In the genomic region with DNA sequence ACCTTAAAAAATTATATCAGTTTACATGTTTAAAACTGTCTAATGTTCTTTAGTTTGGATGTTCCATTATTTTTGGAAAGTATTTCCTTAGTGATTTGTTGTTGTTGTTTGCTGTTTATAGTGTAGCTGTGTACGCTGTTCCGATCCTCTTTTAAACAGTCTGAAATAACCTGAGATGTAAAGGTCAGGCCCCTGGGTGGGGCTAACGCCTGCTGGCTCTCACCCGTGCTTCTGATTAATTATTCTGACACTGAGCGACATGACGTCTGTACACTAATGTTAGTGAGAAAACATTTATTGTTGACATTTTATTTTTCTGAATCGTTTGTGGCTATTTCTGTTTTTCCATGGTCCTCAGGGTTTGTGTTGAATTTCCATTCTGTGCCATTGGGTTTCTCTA, we compare ENCODE assay signal across 10 mouse cellular contexts. TPM values are rescaled to one million over a fixed set of nuclear protein-coding genes. Genes with fewer than 3 reads are reported as not detected.
DNase-seq lines count a peak whose midpoint lies in the region; ATAC-seq and TF ChIP-seq lines count a peak whose summit lies in the region.
"Had no signal": no experiment of that assay in that cellular context is flagged by ENCODE, and none has a peak within 500 bp of the region (broad histone marks: within the 10 kb centered on the region; RNA-seq: fewer than 3 reads in every experiment).

No protein-coding gene starts in this region.

- H3K4me1 ChIP-seq in heart, embryonic 10.5 days, result peaks cover 31% of the 10 kb centered on the region
- H3K4me1 ChIP-seq in G1E (ENCODE audit: insufficient read depth, low read depth, low read length), result peaks cover 46% of the 10 kb centered on the region
- H3K4me1 ChIP-seq in forebrain, postnatal 0 days (ENCODE audit: insufficient read depth), result peaks cover 19% of the 10 kb centered on the region
- H3K4me1 ChIP-seq in midbrain, embryonic 15.5 days, result peaks cover 41% of the 10 kb centered on the region

- H3K9me3 ChIP-seq in heart, embryonic 10.5 days, result no peaks in the 10 kb centered on the region
- no peaks in the 10 kb centered on the region; the same call in 1 of the 2 replicates for H3K9me3 ChIP-seq in G1E (replicated peaks)
- no peaks in the 10 kb centered on the region for H3K9me3 ChIP-seq in forebrain, postnatal 0 days (ENCODE audit: low read length)
- no peaks in the 10 kb centered on the region for H3K9me3 ChIP-seq in midbrain, embryonic 15.5 days

- peak; percentile 24 for DNase-seq in heart, adult 11 months
- no peak for DNase-seq in heart, embryonic 10.5 days (ENCODE audit: low spot score)
- peak; percentile 23 for DNase-seq in G1E (ENCODE audit: low spot score)
- no peak for DNase-seq in forebrain, postnatal 0 days
- DNase-seq in kidney, postnatal 14 days, result no peak
- no peak for DNase-seq in right cerebral cortex, postnatal 14 days
- no peak for DNase-seq in frontal cortex, postnatal 14 days (ENCODE audit: low spot score in 2 of 2)
- DNase-seq: gastrocnemius, postnatal 36 days had no signal

- H3K36me3 ChIP-seq in heart, embryonic 10.5 days, result no peaks in the 10 kb centered on the region
- peaks cover 20% of the 10 kb centered on the region for H3K36me3 ChIP-seq in G1E (replicated peaks)
- no peaks in the 10 kb centered on the region for H3K36me3 ChIP-seq in forebrain, postnatal 0 days (ENCODE audit: insufficient read depth)
- H3K36me3 ChIP-seq in midbrain, embryonic 15.5 days (replicated peaks), result no peaks in the 10 kb centered on the region

- H3K4me3 ChIP-seq in heart, embryonic 10.5 days, result no peak overlapping the region
- H3K4me3 ChIP-seq in G1E (ENCODE audit: low read depth, low read length), result no peak overlapping the region
- no peak overlapping the region for H3K4me3 ChIP-seq in forebrain, postnatal 0 days (ENCODE audit: low read depth, low read length)
- no peak overlapping the region for H3K4me3 ChIP-seq in midbrain, embryonic 15.5 days
- H3K4me3 ChIP-seq: erythroblast, embryonic 14.5 days had no signal

- H3K4me2 ChIP-seq in forebrain, postnatal 0 days (ENCODE audit: low read depth), result no peak overlapping the region
- no peak overlapping the region for H3K4me2 ChIP-seq in midbrain, embryonic 15.5 days

- WGBS in heart, embryonic 10.5 days, result 69% methylated on average over 7 of the region's 7 CpGs
- 18% methylated on average over 7 of the region's 7 CpGs for WGBS in forebrain, postnatal 0 days
- WGBS in midbrain, embryonic 15.5 days, result 22% methylated on average over 7 of the region's 7 CpGs

- H3K27ac ChIP-seq in heart, embryonic 10.5 days, result no peak overlapping the region
- H3K27ac ChIP-seq in forebrain, postnatal 0 days (ENCODE audit: low read depth, low read length), result peak overlapping the region; percentile 58
- peak overlapping the region; percentile 74 for H3K27ac ChIP-seq in midbrain, embryonic 15.5 days

- 0 out of 2 replicates have a peak overlapping the region, but pooled peaks have one; percentile 34 for H3K9ac ChIP-seq in forebrain, postnatal 0 days
- H3K9ac ChIP-seq in midbrain, embryonic 15.5 days, result no peak overlapping the region

- no peak for TF ChIP-seq CTCF in G1E (IDR thresholded peaks at IDR 0.05; ENCODE audit: low read depth, low read length)
- no peak for TF ChIP-seq CTCF in forebrain, postnatal 0 days (IDR thresholded peaks at IDR 0.05; ENCODE audit: low read depth)

- no peaks in the 10 kb centered on the region for H3K27me3 ChIP-seq in heart, embryonic 10.5 days (ENCODE audit: insufficient read depth, poor library complexity, severe bottlenecking)
- H3K27me3 ChIP-seq in G1E (ENCODE audit: insufficient read depth, low read length), result no peaks in the 10 kb centered on the region
- no peaks in the 10 kb centered on the region for H3K27me3 ChIP-seq in forebrain, postnatal 0 days (ENCODE audit: insufficient read depth, low read length)
- H3K27me3 ChIP-seq in midbrain, embryonic 15.5 days (replicated peaks), result no peaks in the 10 kb centered on the region

- peak; percentile 62 for ATAC-seq in G1E (ENCODE audit: extremely low read depth, insufficient number of reproducible peaks, low FRiP score, poor library complexity, severe bottlenecking)
- ATAC-seq in forebrain, postnatal 0 days, result no peak
- no peak for ATAC-seq in midbrain, embryonic 15.5 days (replicated peaks)

RNA-seq across cellular contexts. Expression of gene Atf7ip, which starts 41.0 kb away (rescaled TPM):
- 37.7 and 42.4 TPM in 2 replicates for polyA plus RNA-seq in heart, embryonic 10.5 days (2016; fragmentation: Nextera tagmentation; extraction: Ambion mirVana)
- total RNA-seq in G1E (2014; fragmentation: Nextera tagmentation) (192 and 235 TPM in 2 replicates), G1E (2017) (22.9 and 34.6 TPM in 2 replicates)
- 22.0 and 24.2 TPM in 2 replicates for polyA plus RNA-seq in G1E (2012)
- total RNA-seq in forebrain, postnatal 0 days (2014; rRNA removed), result 35.0 and 54.8 TPM in 2 replicates
- polyA plus RNA-seq in forebrain, postnatal 0 days (2015; fragmentation: Nextera tagmentation; extraction: Ambion mirVana), result 12.6 and 23.5 TPM in 2 replicates
- polyA plus RNA-seq in midbrain, embryonic 15.5 days (2015; fragmentation: Nextera tagmentation; extraction: Ambion mirVana), result 43.4 and 44.7 TPM in 2 replicates

Comparison
In these comparisons a context has a peak if more than half of its experiments do, and no peak if none do; other contexts are left out.
1. DNase-seq: peak in heart, adult 11 months (single experiment) and G1E (single experiment); none in heart, embryonic 10.5 days (single experiment), forebrain, postnatal 0 days (single experiment), kidney, postnatal 14 days (single experiment), right cerebral cortex, postnatal 14 days (single experiment) and frontal cortex, postnatal 14 days (0 of 2).